Mouse (Mus musculus) cerebellum, postnatal 4 days (tissue): ENCODE data around the gene Olfr281.
"Not testable (repeated sequence)": the region's sequence is repeated elsewhere in the genome, so short reads cannot be mapped to it uniquely, and the experiment has no call there.

Experiments used
- DNase-seq, 2 experiments: peaks; one replicate each; pipeline ENCODE4 v3.0.0; 2022; ENCODE audit warnings: low spot score in 2 of 2, mixed read lengths in 1 of 2

Olfr281 gene

DNA sequence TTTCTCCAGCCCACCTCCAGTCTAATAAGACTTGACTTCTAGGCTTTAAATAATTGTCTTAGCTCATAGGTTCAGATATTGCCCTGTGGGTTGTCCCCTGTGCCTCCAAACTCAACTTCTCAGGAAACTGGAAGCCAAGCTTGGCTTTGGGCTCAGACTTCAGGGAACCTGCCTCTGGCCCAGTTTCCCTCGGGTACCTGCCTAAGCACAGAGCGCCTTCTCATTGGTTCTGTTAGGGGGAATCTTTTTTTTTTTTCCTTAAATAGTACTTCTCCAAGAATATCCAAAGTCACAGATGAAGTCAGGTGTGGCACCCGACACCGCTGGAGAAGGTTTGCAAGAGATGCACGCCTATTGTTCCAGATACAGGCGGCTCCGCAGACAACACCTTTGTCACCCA is at the start of gene Olfr281:
Olfr281 (plus strand) TSS at position 301 of the 400 bp plus-strand sequence.
- DNase-seq: no peak

DNA sequence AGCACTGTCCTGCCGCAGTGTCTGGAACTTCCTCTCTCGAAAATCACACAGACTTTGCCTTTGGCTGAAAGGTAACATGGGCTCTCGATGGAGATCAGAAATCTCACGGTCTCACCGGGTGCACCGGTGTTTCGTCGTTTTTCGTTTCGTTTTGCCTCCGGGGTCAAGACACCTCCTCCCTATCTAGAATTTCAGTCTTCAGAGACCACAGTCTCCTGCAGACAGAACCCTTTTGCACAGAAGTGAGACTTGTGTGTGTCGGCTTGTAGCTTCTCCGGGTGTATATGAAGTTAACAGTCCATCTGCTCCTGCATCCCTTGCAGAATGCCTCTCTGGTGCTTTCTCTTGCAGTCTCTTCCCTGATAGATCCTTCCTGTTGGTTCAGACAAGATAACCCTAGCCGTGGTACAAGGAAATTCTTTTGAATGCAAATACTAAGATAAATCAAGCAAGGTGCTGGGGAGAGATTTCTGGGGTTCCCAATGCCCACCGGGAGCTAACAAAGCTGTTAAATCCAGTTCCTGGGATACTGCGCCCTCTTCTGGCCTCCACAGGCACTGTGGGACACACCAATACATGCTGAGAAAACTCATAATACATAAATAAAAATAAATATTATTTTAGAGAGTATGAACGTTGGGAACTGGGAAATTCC is 43.9 kb upstream of the Olfr281 start:
- DNase-seq: peak in 1 of 2 experiments; percentile 21

DNA sequence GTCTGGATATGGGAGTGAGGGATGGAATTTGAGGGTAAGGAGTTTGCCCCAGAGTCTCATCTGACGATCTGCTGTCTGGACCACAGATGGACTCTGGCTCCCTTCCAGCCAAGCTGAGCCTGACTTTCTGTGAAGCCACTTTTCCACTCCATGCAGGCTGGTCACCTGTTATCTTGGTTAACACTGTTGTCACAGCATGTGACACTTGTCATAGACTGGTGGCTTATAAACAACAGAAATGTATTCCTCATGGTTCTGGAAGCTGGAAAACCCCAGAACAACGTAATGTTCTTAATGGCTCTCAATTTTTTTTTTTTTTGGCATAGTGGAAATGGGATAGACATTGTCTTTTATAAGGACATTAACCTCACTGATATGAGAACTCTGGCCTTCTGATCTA is 42.8 kb upstream of the Olfr281 start:
- DNase-seq: no peak

DNA sequence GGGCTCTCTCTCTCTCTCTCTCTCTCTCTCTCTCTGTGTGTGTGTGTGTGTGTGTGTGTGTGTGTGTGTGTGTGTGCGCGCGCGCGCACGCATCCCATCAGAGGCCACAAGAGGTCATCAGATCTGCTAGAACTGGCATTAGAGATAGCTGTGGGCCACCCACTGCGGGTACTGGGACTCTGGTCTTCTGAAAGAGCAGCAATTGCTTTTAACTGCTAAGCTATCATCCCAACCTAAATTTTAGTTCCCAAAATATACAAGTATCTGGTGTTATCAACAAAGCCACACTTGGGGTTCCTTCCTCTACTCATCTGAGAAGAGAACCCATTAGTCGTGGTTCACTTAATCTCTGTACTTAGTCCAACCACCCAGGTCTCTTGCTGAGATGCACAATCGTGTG is 42.1 kb upstream of the Olfr281 start:
- no peak for DNase-seq

DNA sequence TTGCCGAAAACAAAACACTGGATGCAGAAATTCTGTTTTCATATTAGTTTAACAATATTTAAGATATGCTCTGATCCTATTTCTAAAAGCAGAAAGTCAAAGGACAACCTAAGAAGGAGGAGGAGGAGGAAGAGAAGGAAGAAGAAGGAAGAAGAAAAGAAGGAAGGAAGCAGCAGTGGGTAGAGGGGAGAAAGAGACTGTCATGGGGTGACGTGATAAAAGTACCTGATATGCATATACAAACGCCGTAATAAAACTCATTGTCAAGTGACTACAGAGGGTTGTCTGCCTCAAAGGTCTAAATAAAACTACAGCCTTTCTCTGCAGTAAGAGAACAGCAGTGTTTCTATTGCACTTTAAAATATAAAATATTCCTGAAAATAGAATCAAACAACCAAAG is 36.4 kb upstream of the Olfr281 start:
- no peak for DNase-seq

DNA sequence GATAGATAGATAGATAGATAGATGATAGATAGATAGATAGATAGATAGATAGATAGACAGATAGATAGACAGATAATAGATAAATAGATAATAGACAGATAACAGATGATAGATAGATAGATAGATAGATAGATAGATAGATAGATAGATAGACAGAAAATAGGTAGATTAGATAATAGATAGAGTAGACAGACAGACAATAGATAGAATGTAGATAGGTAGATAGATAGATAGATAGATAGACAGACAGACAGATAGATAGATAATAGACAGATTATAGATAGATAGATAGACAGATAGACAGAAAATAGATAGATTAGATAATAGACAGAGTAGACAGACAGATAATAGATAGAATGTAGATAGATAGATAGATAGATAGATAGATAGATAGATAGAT is 35.6 kb upstream of the Olfr281 start:
- not testable (repeated sequence) for DNase-seq

DNA sequence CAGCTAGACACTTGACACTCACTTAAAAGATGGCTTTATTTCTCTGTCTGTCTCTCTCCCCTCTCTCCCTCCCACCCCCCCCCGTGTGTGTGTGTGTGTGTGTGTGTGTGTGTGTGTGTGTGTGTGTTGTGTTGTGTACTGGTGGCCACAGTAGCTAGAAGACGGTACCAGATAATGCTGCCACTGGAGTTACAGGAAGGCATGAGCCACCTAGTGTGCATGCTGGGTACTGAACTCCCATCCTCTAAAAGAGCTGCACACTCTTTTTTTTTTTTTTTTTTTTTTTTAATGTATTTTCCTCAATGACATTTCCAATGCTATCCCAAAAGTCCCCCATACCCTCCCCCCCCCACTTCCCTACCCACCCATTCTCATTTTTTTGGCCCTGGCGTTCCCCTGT is 35.1 kb upstream of the Olfr281 start:
- not testable (repeated sequence) for DNase-seq

DNA sequence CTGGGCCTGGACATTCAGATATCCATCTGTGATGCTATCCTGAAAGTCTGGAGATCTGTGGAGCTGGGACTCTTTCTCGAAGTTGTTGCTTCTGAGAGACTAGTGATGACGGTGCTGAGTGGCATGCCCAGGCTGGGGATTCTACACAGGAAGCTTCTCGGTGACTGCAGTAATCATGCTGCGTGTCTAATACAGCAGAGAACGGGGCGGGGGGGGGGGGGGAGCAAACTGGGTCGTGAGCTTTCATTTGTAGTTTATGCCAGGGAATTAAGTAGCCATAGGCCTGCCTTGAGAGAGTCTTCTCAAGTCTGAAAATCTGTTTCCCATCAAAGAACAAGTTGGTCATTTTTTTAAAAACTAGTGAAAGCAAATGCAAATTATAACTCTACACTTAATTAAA is 34.3 kb upstream of the Olfr281 start:
- DNase-seq: no peak

DNA sequence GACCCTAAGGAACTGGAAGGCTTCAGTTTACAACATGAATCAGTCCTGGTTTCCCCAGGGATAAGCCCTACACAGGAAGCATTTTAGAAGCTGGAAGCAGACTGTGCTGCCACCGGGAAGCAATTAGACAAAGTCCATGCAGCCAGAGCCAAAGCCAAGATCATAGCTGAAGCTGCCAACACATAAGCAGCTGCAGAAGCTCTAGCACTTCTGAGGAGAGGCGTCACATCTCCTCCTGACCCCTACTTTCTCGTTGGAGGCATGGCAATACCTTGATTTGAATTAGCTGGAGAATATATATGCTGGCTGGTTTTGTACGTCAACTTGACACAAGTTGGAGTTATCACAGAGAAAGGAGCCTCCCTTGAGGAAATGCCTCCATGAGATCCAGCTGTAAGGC is 31.5 kb upstream of the Olfr281 start:
- DNase-seq: no peak

DNA sequence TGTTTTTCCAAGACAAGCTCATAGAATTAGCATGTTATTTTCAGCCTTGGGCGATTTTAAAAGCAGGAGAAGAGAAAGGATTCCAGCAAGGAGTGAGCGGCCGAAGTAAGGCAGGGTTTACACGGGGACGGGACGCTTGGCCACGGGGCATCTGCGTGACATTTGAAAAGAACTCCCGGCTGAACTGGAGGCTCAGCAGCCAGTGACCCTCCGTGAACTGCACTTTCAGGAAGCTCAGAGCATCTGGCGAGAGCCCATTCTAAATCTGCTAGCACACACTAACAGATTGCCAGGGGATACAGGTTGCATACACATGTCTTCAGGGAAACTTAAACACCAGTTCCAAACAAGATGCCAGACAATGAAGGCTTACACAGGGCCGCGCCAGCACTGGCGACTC is 28.1 kb upstream of the Olfr281 start:
- DNase-seq: no peak

DNA sequence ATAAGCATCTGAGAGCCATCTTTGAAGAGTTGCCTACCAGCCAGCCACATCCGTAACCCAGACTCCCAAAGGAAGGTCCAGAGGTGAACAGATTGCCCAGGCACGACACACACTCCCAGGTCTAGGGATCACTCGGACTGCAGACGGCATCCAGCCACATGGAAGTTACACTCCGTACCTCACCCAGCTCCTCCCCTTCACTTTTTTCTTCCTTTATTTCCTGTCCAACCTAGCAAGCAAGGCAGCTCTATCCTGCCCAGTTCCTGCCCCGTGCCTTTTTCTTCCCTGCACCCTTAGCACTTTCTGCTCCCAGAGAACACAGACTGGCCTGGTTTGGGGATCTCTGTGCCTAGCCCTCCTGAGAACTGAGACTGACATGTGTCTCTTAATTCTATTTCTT is 27.6 kb upstream of the Olfr281 start:
- no peak for DNase-seq

DNA sequence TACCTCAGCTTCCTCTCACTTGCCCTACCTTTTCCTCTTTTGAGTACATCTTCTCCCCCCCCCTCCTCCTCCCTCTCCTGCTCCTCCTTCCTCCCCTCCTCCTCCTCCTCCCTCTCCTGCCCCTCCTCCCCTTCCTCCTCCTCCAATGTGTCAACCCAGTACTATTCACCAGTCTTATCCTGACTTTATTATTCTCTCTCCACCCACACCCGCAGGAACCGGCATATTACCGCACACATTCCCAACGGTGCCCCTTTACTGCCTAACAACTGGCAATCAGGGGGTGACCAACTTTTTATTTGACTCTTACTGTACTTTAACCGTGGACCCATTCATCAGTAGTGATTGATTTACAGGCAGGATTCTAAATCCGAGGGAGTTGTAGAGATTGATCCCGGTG is 27.2 kb upstream of the Olfr281 start:
- DNase-seq: no peak

DNA sequence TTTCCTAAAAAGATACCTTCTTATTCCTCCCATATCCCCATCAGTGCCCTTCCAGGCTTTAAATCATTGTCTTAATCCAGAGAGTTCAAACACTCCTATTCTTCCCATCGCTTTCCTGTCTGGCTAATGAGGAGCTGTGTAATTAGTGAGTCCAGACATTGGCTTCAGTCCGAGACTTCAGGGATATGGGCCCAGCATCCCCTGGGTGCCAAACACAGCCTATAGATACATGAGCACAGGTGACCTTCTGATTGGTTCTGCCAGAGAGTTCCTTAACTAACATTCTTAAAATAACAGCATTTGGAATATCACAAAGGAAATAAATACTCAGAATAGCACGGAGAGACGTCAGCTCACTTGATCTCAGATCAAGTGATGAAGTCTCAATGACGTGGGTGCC is 21.5 kb upstream of the Olfr281 start, which contains the start of gene Olfr282:
Olfr282 (plus strand) TSS at position 301 of the 400 bp plus-strand sequence.
- not testable (repeated sequence) for DNase-seq

DNA sequence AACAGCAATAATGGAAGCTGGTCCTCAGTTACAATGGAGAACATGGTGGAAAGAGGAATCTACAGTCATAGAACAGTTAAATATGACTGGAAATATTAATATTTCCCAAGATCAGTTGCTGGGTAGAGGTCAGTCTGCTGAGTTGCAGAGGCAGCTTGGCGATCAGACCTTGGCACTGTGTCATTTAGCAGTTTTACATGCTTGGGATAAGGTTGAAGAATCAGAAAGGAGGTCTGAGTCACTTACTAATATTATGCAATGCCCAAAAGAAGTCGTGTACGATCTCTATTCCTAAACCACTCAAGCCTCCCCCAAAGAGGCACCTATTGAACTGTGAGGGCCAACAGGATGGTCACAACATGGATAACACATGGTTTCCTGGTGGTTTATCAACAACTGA is 7.8 kb upstream of the Olfr281 start:
- DNase-seq: no peak

DNA sequence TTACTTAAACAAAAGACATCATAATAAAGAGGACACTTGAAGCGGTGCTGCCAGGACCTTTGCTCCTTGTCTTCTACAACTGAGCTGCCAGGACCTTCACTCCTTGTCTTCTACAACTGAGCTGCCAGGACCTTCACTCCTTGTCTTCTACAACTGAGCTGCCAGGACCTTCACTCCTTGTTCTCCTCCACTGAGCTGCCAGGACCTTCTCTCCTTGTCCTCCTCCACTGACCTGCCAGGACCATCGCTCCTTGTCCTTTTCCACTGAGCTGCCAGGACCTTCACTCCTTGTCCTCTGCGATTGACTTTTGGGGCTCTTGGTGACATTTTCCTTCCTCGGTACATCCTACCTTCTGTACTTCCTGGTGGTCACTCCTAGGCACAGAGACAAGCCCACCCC is 3.9 kb upstream of the Olfr281 start:
- DNase-seq: no peak

DNA sequence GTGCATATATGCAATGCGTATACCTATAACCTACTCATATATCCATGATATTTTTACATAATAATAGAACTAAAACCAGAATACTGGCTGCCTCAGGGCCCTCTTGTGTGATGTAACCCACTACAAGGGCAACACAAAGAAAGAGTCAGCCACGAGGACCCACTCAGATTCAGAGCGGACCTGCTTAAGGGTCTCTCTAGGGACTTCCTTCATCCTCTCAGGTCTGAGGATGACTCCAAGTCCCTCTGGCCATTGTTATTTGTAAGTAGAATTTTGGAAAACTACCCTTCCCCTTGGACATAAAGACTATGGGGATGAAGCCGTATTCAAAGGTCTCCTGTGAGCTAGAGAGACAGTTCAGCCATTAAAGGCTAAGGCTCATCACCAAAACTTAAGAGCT is 17.2 kb downstream of the Olfr281 start, which contains the start of gene OR5BS1P:
OR5BS1P (plus strand) TSS at position 301 of the 400 bp plus-strand sequence.
- no peak for DNase-seq

DNA sequence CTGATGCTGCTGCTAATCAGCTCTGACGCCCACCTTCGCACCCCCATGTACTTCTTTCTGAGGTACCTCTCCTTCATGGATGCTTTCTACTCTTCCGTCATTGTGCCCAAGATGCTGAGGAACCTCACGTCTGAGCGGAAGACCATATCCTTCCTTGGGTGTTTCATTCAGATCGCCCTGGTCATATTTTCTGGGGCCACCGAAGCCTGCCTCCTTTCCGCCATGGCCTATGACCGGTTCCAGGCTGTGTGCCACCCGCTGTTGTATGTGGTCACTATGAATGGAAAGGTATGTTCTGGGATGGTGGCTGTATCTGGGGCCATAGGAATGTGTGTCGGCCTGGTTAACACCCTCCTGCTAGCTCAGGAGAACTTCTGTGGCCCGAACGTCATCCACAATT is 19.2 kb downstream of the Olfr281 start:
- DNase-seq: no peak

DNA sequence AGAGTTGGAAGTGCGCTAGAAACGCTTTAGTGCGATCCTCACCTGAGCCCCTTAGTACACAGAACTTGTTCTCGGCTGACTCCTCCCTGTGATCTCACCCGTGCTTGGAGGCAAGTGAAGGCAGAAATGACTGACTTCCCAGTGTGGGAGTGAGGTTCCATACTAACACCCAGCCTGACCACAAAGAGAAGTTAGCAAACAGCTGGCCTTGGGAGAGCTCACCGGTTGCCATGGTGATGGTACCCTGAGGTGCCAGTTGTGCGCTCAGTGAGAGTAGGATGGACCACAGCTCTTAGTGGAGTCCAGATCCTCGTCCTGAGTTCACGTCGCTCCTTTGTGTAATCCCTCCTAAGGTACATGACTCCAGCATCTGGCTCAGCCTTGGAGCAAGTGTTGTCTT is 22.6 kb downstream of the Olfr281 start:
- no peak for DNase-seq

DNA sequence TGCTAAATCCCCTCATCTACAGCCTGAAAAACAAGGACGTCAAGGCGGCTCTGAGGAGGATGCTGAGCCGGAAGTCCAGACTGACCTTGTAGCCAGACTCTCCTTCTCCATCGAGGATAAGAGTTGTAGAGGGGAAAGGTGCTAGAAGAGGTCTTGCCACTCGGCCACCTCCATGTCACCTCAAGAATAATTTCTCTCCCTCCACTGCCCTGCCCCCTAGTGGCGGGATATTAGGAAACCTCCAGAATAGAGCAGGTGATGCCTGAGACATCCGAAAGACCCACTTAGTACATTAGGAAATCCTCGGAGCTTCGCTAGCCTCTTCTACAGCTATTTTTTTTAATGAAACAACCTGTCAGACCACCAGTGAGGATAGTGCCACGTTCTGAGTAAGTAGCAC is 23.0 kb downstream of the Olfr281 start:
- DNase-seq: peak in 1 of 2 experiments; percentile 52

DNA sequence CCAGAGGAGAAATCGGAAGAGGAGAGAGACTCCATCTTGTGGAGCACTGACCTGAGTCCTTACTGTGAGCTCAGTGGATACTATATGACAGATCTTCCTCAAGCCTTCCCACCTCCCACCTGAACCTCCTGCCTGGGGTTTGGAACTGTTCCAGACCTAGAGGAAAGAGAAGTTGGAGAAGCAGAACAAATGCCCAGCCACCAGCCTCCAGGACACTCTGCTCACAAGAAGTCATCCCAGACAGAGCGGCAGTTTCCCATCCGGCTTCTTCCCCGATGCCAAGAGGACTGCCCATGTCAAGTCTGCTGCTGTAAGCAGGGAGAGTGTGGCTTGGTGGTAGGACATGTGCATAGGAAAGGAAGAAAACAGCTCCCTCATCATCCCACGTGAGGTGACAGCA is 23.9 kb downstream of the Olfr281 start:
- DNase-seq: no peak

DNA sequence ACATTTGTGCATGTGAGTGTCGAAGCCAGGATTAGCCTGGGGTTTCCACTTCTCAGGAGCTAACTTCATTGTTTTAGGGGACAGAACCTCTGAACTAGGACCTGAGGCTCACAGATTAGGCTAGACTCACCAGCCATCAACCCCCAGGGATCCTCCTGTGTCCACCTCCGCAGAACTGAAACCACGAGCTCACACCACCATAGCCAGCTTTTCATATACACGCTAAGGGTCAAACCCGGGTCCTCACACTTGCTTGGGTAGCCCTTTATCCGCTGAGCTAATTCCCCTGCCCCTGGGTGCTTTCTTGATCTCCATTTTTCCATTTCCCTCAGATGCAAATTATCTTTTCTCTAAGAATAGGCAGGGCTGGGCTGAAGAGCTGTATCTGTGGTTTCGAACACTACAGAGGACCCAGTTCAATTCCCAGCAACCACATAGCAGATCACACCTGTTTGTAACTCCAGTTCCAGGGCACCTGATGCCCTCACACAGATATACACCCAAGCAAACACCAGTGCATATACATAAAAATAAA is 27.2 kb downstream of the Olfr281 start:
- no peak for DNase-seq

DNA sequence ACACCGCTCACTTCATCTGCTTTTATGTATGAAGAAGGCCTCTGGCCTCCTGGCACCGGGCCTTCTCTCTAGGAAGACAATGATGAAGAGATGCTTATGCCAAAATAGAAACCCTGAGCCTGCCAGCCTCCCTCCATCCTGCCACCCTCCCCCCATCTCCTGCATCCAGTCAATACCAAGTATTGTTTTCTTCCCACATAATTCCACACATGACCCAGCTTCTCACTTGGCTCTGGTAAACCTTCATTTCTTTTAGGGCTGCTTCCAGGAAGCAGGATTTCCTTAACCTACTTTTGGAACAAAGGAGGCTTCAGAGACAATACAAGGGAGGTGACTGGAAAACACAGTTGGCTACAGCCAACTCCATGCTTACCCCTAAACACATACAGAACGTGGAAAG is 30.3 kb downstream of the Olfr281 start, which contains the start of gene Lalba:
Lalba (minus strand) TSS at position 21 of the 400 bp plus-strand sequence.
- DNase-seq: no peak
